Mouse (Mus musculus): ENCODE measurements around the gene Pml. TPM values are rescaled to one million over a fixed set of nuclear protein-coding genes. Genes with fewer than 3 reads are reported as not detected.

Gene Pml
- polyA plus RNA-seq, 1 experiment: 18.7 TPM

DNA sequence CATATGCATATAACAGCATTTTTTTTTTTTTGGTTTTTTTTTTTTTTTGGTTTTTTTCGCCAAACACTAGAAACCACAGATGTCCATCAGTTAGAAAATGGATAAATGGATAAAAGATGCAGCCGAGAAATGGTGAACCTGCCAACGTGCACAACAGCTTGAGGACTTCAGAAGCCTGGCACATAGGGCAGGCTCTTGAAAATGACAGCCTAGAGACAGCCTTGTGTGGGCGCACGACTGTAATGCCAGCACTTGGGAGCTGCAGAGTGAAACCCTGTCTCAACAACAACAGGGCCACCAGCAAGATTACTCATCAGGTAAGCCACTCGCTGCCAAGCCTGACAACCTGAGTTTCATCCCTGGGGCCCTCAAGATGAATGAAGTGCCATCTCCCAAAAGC, 80.2 kb downstream of the Pml start:
- peak; percentile 30 for DNase-seq (ENCODE audit: low read depth)

DNA sequence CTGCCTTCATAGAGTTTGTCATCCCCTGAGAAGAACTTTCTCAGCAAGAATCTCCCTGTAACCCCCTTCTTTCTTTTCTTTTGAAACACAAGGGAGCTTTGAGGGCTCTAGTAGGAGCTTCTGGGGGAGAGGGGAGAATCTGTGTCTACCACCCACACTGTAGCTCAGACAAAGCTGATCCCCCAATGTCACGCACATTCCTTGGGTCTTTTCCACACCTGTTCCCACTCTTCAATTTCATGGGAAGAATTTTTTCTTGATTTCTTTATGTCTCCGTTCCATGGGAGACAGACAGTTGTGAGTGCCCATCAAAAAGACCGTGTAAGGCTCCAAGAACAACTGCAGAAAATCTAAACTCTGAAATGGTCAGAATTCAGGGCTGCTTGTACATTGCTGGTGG, 80.7 kb downstream of the Pml start:
- DNase-seq (ENCODE audit: low read depth): no peak

Other genes starting within 250 kb of the Pml start
- gene Cyp11a1, start 243.4 kb downstream of the Pml start, polyA plus RNA-seq (2012; rRNA removed): 0.32 and 1.1 TPM in 2 replicates
- 7.3 and 9.6 TPM in 2 replicates for gene Stra6, start 186.0 kb downstream of the Pml start, polyA plus RNA-seq (2012; rRNA removed)
- 1.5 and 1.7 TPM in 2 replicates for gene Ccdc33, start 131.0 kb downstream of the Pml start, polyA plus RNA-seq (2012; rRNA removed)
- gene Islr, start 45.5 kb downstream of the Pml start, polyA plus RNA-seq (2012; rRNA removed): 124 and 133 TPM in 2 replicates
- 2.0 and 2.2 TPM in 2 replicates for gene Islr2, start 45.5 kb downstream of the Pml start, polyA plus RNA-seq (2012; rRNA removed)
- gene Stoml1, start 3.4 kb upstream of the Pml start, polyA plus RNA-seq (2012; rRNA removed): 32.8 and 42.0 TPM in 2 replicates
- gene Loxl1, start 63.4 kb upstream of the Pml start, polyA plus RNA-seq (2012; rRNA removed): 70.7 and 74.1 TPM in 2 replicates
- 0.50 and 0.77 TPM in 2 replicates for gene Tbc1d21, start 120.7 kb upstream of the Pml start, polyA plus RNA-seq (2012; rRNA removed)
- 4.2 and 5.7 TPM in 2 replicates for gene Insyn1, start 238.8 kb upstream of the Pml start, polyA plus RNA-seq (2012; rRNA removed)

All from gonadal fat pad, adult 2 months (tissue).